In genomic region chr2:180033956-180034355, GRCm38 (mm10) we compare ENCODE assay signal across 13 mouse cellular contexts. TPM values are rescaled to one million over a fixed set of nuclear protein-coding genes. Genes with fewer than 3 reads are reported as not detected.
DNase-seq lines count a peak whose midpoint lies in the region; ATAC-seq and TF ChIP-seq lines count a peak whose summit lies in the region.
"Had no signal": no experiment of that assay in that cellular context is flagged by ENCODE, and none has a peak within 500 bp of the region (broad histone marks: within the 10 kb centered on the region; RNA-seq: fewer than 3 reads in every experiment).

No protein-coding gene starts in this region.

- H3K4me1 ChIP-seq in liver, embryonic 13.5 days (replicated peaks): 0 out of 2 replicates have a peak, but pooled peaks cover 3% of the 10 kb centered on the region
- H3K4me1 ChIP-seq in liver, embryonic 11.5 days (replicated peaks; ENCODE audit: control insufficient read depth, insufficient read depth, low read length): no peaks in the 10 kb centered on the region
- H3K4me1 ChIP-seq in E14TG2a.4 (replicated peaks; ENCODE audit: low read depth, low read length): peaks cover 81% of the 10 kb centered on the region
- peaks cover 6% of the 10 kb centered on the region; the same call in 1 of the 2 replicates for H3K4me1 ChIP-seq in limb, embryonic 11.5 days (ENCODE audit: control insufficient read depth, insufficient read depth, low read length)
- H3K4me1 ChIP-seq: lung, embryonic 15.5 days had no signal

- CTCF ChIA-PET in Patski (lab: Charles Lee): no interaction called here

- H3K27me3 ChIP-seq in liver, embryonic 13.5 days: no peaks in the 10 kb centered on the region
- no peaks in the 10 kb centered on the region for H3K27me3 ChIP-seq in liver, embryonic 11.5 days (replicated peaks; ENCODE audit: control insufficient read depth, insufficient read depth, low read length)
- H3K27me3 ChIP-seq in E14TG2a.4 (ENCODE audit: insufficient read depth, low read length) (no peaks in the 10 kb centered on the region), Patski (no peaks in the 10 kb centered on the region)
- no peaks in the 10 kb centered on the region for H3K27me3 ChIP-seq in limb, embryonic 11.5 days (ENCODE audit: control insufficient read depth, insufficient read depth, low read length)
- H3K27me3 ChIP-seq: forebrain, embryonic 15.5 days; lung, embryonic 15.5 days had no signal

- DNase-seq in liver, embryonic 13.5 days: no peak
- DNase-seq in liver, embryonic 11.5 days (ENCODE audit: low spot score): no peak
- DNase-seq in Patski (ENCODE audit: low read depth, low spot score): no peak
- DNase-seq in limb, embryonic 11.5 days (ENCODE audit: low spot score): no peak
- DNase-seq in adrenal gland, adult 2 months: no peak
- DNase-seq in cerebellum, adult 11-12 months: no peak
- DNase-seq: gastrocnemius, postnatal 25 days; heart, postnatal 10 days; kidney, adult 8-10 months; right cerebral cortex, postnatal 4 days had no signal

- in situ Hi-C loops in Patski (cut with MboI; ENCODE audit: low pct_unique_long_range_greater_than_20kb): loop anchor here (10.0 kb wide), 1 partner anchor 1779 kb away; no protein-coding TSS in a partner anchor

- H3K9me3 ChIP-seq in liver, embryonic 13.5 days (replicated peaks): no peaks in the 10 kb centered on the region
- H3K9me3 ChIP-seq in liver, embryonic 11.5 days (ENCODE audit: control insufficient read depth, low read length): no peaks in the 10 kb centered on the region
- H3K9me3 ChIP-seq in E14TG2a.4 (ENCODE audit: low read length): no peaks in the 10 kb centered on the region
- H3K9me3 ChIP-seq in limb, embryonic 11.5 days (ENCODE audit: control insufficient read depth, low read length): no peaks in the 10 kb centered on the region
- H3K9me3 ChIP-seq: forebrain, embryonic 15.5 days; lung, embryonic 15.5 days had no signal

- peaks cover 99% of the 10 kb centered on the region for H3K36me3 ChIP-seq in liver, embryonic 13.5 days
- peaks cover 60% of the 10 kb centered on the region for H3K36me3 ChIP-seq in liver, embryonic 11.5 days (ENCODE audit: control insufficient read depth, insufficient read depth, low read length)
- H3K36me3 ChIP-seq in E14TG2a.4 (ENCODE audit: insufficient read depth, low read length): peaks cover 100% of the 10 kb centered on the region
- H3K36me3 ChIP-seq in limb, embryonic 11.5 days (ENCODE audit: control insufficient read depth, insufficient read depth, low read length): peaks cover 33% of the 10 kb centered on the region

- POLR2A ChIA-PET in Patski (lab: Charles Lee): no interaction called here

- H3K9ac ChIP-seq in liver, embryonic 13.5 days: no peak overlapping the region
- no peak overlapping the region for H3K9ac ChIP-seq in liver, embryonic 11.5 days (ENCODE audit: low read depth, low read length)
- H3K9ac ChIP-seq in limb, embryonic 11.5 days (ENCODE audit: low read length): no peak overlapping the region
- H3K9ac ChIP-seq: forebrain, embryonic 15.5 days; lung, embryonic 15.5 days had no signal

- no peak overlapping the region for H3K4me2 ChIP-seq in liver, embryonic 13.5 days
- no peak overlapping the region for H3K4me2 ChIP-seq in liver, embryonic 11.5 days
- H3K4me2 ChIP-seq in limb, embryonic 11.5 days (ENCODE audit: low read depth, severe bottlenecking): no peak overlapping the region
- H3K4me2 ChIP-seq: forebrain, embryonic 15.5 days; lung, embryonic 15.5 days had no signal

- WGBS in liver, embryonic 13.5 days (ENCODE audit: insufficient replicate concordance): 63% methylated on average over 3 of the region's 3 CpGs
- whole genome bisulfite sequencing in liver, embryonic 11.5 days: 50% methylated on average over 3 of the region's 3 CpGs
- WGBS in limb, embryonic 11.5 days: 55% methylated on average over 3 of the region's 3 CpGs

- H3K4me3 ChIP-seq in liver, embryonic 13.5 days (replicated peaks): no peak overlapping the region
- no peak overlapping the region for H3K4me3 ChIP-seq in liver, embryonic 11.5 days (ENCODE audit: low read depth, low read length)
- H3K4me3 ChIP-seq in E14TG2a.4 (replicated peaks; ENCODE audit: low read length): 0 out of 2 replicates have a peak overlapping the region, but pooled peaks have one; percentile 18
- H3K4me3 ChIP-seq in limb, embryonic 11.5 days (ENCODE audit: low read depth, low read length): no peak overlapping the region
- H3K4me3 ChIP-seq: forebrain, embryonic 15.5 days; lung, embryonic 15.5 days had no signal

- TF ChIP-seq CTCF in E14TG2a.4 (conservative IDR thresholded peaks at IDR 0.05; ENCODE audit: low read length): no peak
- no peak for TF ChIP-seq CTCF in Patski (IDR thresholded peaks at IDR 0.05)

- H3K27ac ChIP-seq in liver, embryonic 13.5 days: no peak overlapping the region
- H3K27ac ChIP-seq in liver, embryonic 11.5 days (ENCODE audit: low read depth, low read length): no peak overlapping the region
- peak overlapping the region; percentile 16; the same call in 1 of the 2 replicates for H3K27ac ChIP-seq in limb, embryonic 11.5 days (replicated peaks; ENCODE audit: low read depth, low read length)
- H3K27ac ChIP-seq: forebrain, embryonic 15.5 days; lung, embryonic 15.5 days had no signal

- peak; percentile 36 for ATAC-seq in liver, embryonic 13.5 days (ENCODE audit: low read depth)
- no peak for ATAC-seq in liver, embryonic 11.5 days (replicated peaks; ENCODE audit: low FRiP score)
- ATAC-seq in Patski: peak; percentile 33
- 0 out of 2 replicates have a peak, but pooled peaks have one; percentile 32 for ATAC-seq in limb, embryonic 11.5 days (ENCODE audit: insufficient number of reproducible peaks, low FRiP score, low TSS enrichment, low read depth)
- ATAC-seq: forebrain, embryonic 15.5 days had no signal

RNA-seq across cellular contexts. Expression of gene Psma7, which starts 8.3 kb away (rescaled TPM):
- 423 and 429 TPM in 2 replicates for polyA plus RNA-seq in liver, embryonic 13.5 days (2015; fragmentation: Nextera tagmentation; extraction: Ambion mirVana)
- 710 and 721 TPM in 2 replicates for polyA plus RNA-seq in liver, embryonic 11.5 days (2014; fragmentation: Nextera tagmentation; extraction: Ambion mirVana)
- 316 TPM for polyA plus RNA-seq in Patski (2021)
- polyA plus RNA-seq in limb, embryonic 11.5 days (2014; fragmentation: Nextera tagmentation; extraction: Ambion mirVana): 776 and 792 TPM in 2 replicates
- 100 to 1,000 TPM; 212 to 248 TPM for total RNA-seq in adrenal gland, adult 2 months (2021)
- polyA plus RNA-seq in adrenal gland, adult 2 months (2012; rRNA removed): 91.7 and 121 TPM in 2 replicates

RNA-seq across cellular contexts. Expression of gene Ss18l1, which starts 8.4 kb away (rescaled TPM):
- 0.77 and 0.87 TPM in 2 replicates for polyA plus RNA-seq in liver, embryonic 13.5 days (2015; fragmentation: Nextera tagmentation; extraction: Ambion mirVana)
- 2.6 and 2.7 TPM in 2 replicates for polyA plus RNA-seq in liver, embryonic 11.5 days (2014; fragmentation: Nextera tagmentation; extraction: Ambion mirVana)
- polyA plus RNA-seq in Patski (2021): 8.1 TPM
- polyA plus RNA-seq in limb, embryonic 11.5 days (2014; fragmentation: Nextera tagmentation; extraction: Ambion mirVana): 5.5 and 6.0 TPM in 2 replicates
- 10 to 100 TPM in 1 of 2 experiments, 1 to 10 TPM in 1; 6.7 to 11.8 TPM for total RNA-seq in adrenal gland, adult 2 months (2021)
- 14.2 and 18.1 TPM in 2 replicates for polyA plus RNA-seq in adrenal gland, adult 2 months (2012; rRNA removed)

RNA-seq across cellular contexts. Expression of gene Lsm14b, which starts 9.2 kb away (rescaled TPM):
- 2.0 and 2.1 TPM in 2 replicates for polyA plus RNA-seq in liver, embryonic 13.5 days (2015; fragmentation: Nextera tagmentation; extraction: Ambion mirVana)
- polyA plus RNA-seq in liver, embryonic 11.5 days (2014; fragmentation: Nextera tagmentation; extraction: Ambion mirVana): 2.7 and 3.0 TPM in 2 replicates
- 51.1 TPM for polyA plus RNA-seq in Patski (2021)
- polyA plus RNA-seq in limb, embryonic 11.5 days (2014; fragmentation: Nextera tagmentation; extraction: Ambion mirVana): 8.3 and 10.2 TPM in 2 replicates
- 10 to 100 TPM; 38.6 to 47.0 TPM for total RNA-seq in adrenal gland, adult 2 months (2021)
- 26.2 and 27.3 TPM in 2 replicates for polyA plus RNA-seq in adrenal gland, adult 2 months (2012; rRNA removed)

RNA-seq across cellular contexts. Expression of gene Mtg2, which starts 36.4 kb away (rescaled TPM):
- polyA plus RNA-seq in liver, embryonic 13.5 days (2015; fragmentation: Nextera tagmentation; extraction: Ambion mirVana): 14.7 and 15.2 TPM in 2 replicates
- 23.1 and 28.2 TPM in 2 replicates for polyA plus RNA-seq in liver, embryonic 11.5 days (2014; fragmentation: Nextera tagmentation; extraction: Ambion mirVana)
- 22.4 TPM for polyA plus RNA-seq in Patski (2021)
- polyA plus RNA-seq in limb, embryonic 11.5 days (2014; fragmentation: Nextera tagmentation; extraction: Ambion mirVana): 28.2 and 29.4 TPM in 2 replicates
- total RNA-seq in adrenal gland, adult 2 months (2021): 10 to 100 TPM; 13.5 to 22.2 TPM
- polyA plus RNA-seq in adrenal gland, adult 2 months (2012; rRNA removed): 12.4 and 13.1 TPM in 2 replicates

RNA-seq across cellular contexts. Expression of gene Taf4, which starts 57.5 kb away (rescaled TPM):
- 2.0 and 2.1 TPM in 2 replicates for polyA plus RNA-seq in liver, embryonic 13.5 days (2015; fragmentation: Nextera tagmentation; extraction: Ambion mirVana)
- polyA plus RNA-seq in liver, embryonic 11.5 days (2014; fragmentation: Nextera tagmentation; extraction: Ambion mirVana): 4.2 and 4.9 TPM in 2 replicates
- polyA plus RNA-seq in Patski (2021): 23.5 TPM
- 4.7 and 5.8 TPM in 2 replicates for polyA plus RNA-seq in limb, embryonic 11.5 days (2014; fragmentation: Nextera tagmentation; extraction: Ambion mirVana)
- 10 to 100 TPM; 19.3 to 22.5 TPM for total RNA-seq in adrenal gland, adult 2 months (2021)
- polyA plus RNA-seq in adrenal gland, adult 2 months (2012; rRNA removed): 10.3 and 11.5 TPM in 2 replicates
